Mouse (Mus musculus): ENCODE data around the gene Nr2f1. TPM values are rescaled to one million over a fixed set of nuclear protein-coding genes. Genes with fewer than 3 reads are reported as not detected.

The Nr2f1 gene
- polyA plus RNA-seq, 1 experiment from 2014 or later = 6.5 TPM

- H3K9ac ChIP-seq (ENCODE audit: low read depth, low read length) = no peak overlapping the region
- 0 out of 2 replicates have a peak, but pooled peaks have one; percentile 34 for ATAC-seq (replicated peaks; ENCODE audit: low FRiP score)
Observed at GRCm38 (mm10) chr13:78210029-78210747, 10.6 kb upstream of the Nr2f1 start.

GRCm38 (mm10) chr13:78209611-78210028 is 10.1 kb upstream of the Nr2f1 start:
- Histone ChIP-seq H3K4me1 (replicated peaks; ENCODE audit: control insufficient read depth, insufficient read depth, low read length) (no peaks in the 10 kb centered on the region), H3K27ac (ENCODE audit: low read depth, low read length) (no peak overlapping the region), H3K9me3 (ENCODE audit: control insufficient read depth, low read length) (no peaks in the 10 kb centered on the region), H3K9ac (ENCODE audit: low read depth, low read length) (no peak overlapping the region), H3K36me3 (ENCODE audit: control insufficient read depth, insufficient read depth, low read length) (no peaks in the 10 kb centered on the region), H3K27me3 (replicated peaks; ENCODE audit: control insufficient read depth, insufficient read depth, low read length) (peaks cover 81% of the 10 kb centered on the region), H3K4me2 (peak overlapping the region; percentile 59), H3K4me3 (ENCODE audit: low read depth, low read length) (peak overlapping the region; percentile 33)
- ATAC-seq (replicated peaks; ENCODE audit: low FRiP score) (no peak), DNase-seq (ENCODE audit: low spot score) (no peak)
- WGBS = 2% methylated on average over 12 of the region's 12 CpGs

More at GRCm38 (mm10) chr13:78210029-78210747, 10.6 kb upstream of the Nr2f1 start:
- Histone ChIP-seq H3K4me2 (peak overlapping the region; percentile 59), H3K4me3 (ENCODE audit: low read depth, low read length) (peak overlapping the region; percentile 33), H3K9me3 (ENCODE audit: control insufficient read depth, low read length) (no peaks in the 10 kb centered on the region), H3K27me3 (replicated peaks; ENCODE audit: control insufficient read depth, insufficient read depth, low read length) (peaks cover 79% of the 10 kb centered on the region), H3K4me1 (replicated peaks; ENCODE audit: control insufficient read depth, insufficient read depth, low read length) (no peaks in the 10 kb centered on the region), H3K36me3 (ENCODE audit: control insufficient read depth, insufficient read depth, low read length) (no peaks in the 10 kb centered on the region), H3K27ac (ENCODE audit: low read depth, low read length) (no peak overlapping the region)
- no peak for DNase-seq (ENCODE audit: low spot score)
- WGBS = 2% methylated on average over 38 of the region's 38 CpGs

- no peaks in the 10 kb centered on the region for H3K36me3 ChIP-seq (ENCODE audit: control insufficient read depth, insufficient read depth, low read length)
- H3K9ac ChIP-seq (ENCODE audit: low read depth, low read length) = no peak overlapping the region
- no peaks in the 10 kb centered on the region for H3K4me1 ChIP-seq (replicated peaks; ENCODE audit: control insufficient read depth, insufficient read depth, low read length)
- no peak overlapping the region for H3K27ac ChIP-seq (ENCODE audit: low read depth, low read length)
- no peaks in the 10 kb centered on the region for H3K9me3 ChIP-seq (ENCODE audit: control insufficient read depth, low read length)
- no peak for DNase-seq (ENCODE audit: low spot score)
- H3K4me3 ChIP-seq (ENCODE audit: low read depth, low read length) = no peak overlapping the region
- no peak for ATAC-seq (replicated peaks; ENCODE audit: low FRiP score)
- no peak overlapping the region for H3K4me2 ChIP-seq
- 10% methylated on average over 14 of the region's 14 CpGs for WGBS
- peaks cover 89% of the 10 kb centered on the region for H3K27me3 ChIP-seq (replicated peaks; ENCODE audit: control insufficient read depth, insufficient read depth, low read length)
Observed at GRCm38 (mm10) chr13:78208689-78209410, 9.3 kb upstream of the Nr2f1 start.

GRCm38 (mm10) chr13:78207796-78208645 is 8.5 kb upstream of the Nr2f1 start:
- H3K9me3 ChIP-seq (ENCODE audit: control insufficient read depth, low read length) = no peaks in the 10 kb centered on the region
- no peaks in the 10 kb centered on the region for H3K4me1 ChIP-seq (replicated peaks; ENCODE audit: control insufficient read depth, insufficient read depth, low read length)
- peaks cover 89% of the 10 kb centered on the region for H3K27me3 ChIP-seq (replicated peaks; ENCODE audit: control insufficient read depth, insufficient read depth, low read length)
- H3K36me3 ChIP-seq (ENCODE audit: control insufficient read depth, insufficient read depth, low read length) = no peaks in the 10 kb centered on the region
- no peak overlapping the region for H3K4me3 ChIP-seq (ENCODE audit: low read depth, low read length)
- H3K9ac ChIP-seq (ENCODE audit: low read depth, low read length) = no peak overlapping the region
- ATAC-seq (replicated peaks; ENCODE audit: low FRiP score) (no peak), DNase-seq (ENCODE audit: low spot score) (no peak)
- H3K27ac ChIP-seq (ENCODE audit: low read depth, low read length) = no peak overlapping the region
- 12% methylated on average over 12 of the region's 12 CpGs for WGBS
- H3K4me2 ChIP-seq = no peak overlapping the region

DNA sequence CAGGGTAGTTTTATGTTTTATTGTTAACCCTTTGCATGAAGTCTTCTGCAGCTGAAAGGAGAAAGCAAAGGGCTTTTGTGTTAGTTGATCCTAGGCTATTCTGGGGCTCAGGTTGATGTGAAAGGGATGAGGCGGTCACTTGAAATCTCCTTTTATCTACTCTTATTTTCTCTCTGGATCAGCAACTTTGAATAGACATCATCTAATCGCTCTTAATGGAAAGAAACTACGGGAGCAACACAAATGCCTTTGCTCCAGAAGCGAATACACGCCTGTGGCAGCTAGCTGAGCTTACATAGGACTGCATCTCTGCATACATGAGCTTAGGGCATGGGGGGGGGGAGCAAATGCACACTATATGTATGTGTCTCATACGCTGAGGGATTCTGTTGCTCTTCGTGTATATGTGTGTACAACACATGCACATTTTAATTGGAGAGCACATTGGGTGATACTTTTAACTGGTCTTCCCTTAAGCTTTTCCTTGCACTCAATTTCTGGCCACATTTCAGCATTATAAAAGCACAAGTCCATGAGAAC is 7.4 kb upstream of the Nr2f1 start:
- H3K27me3 ChIP-seq (replicated peaks; ENCODE audit: control insufficient read depth, insufficient read depth, low read length) = peaks cover 89% of the 10 kb centered on the region
- DNase-seq (ENCODE audit: low spot score) = no peak
- H3K9ac ChIP-seq (ENCODE audit: low read depth, low read length) = no peak overlapping the region
- no peaks in the 10 kb centered on the region for H3K36me3 ChIP-seq (ENCODE audit: control insufficient read depth, insufficient read depth, low read length)
- no peak for ATAC-seq (replicated peaks; ENCODE audit: low FRiP score)
- no peak overlapping the region for H3K4me3 ChIP-seq (ENCODE audit: low read depth, low read length)
- 37% methylated on average over 7 of the region's 7 CpGs for whole genome bisulfite sequencing
- no peak overlapping the region for H3K27ac ChIP-seq (ENCODE audit: low read depth, low read length)
- H3K4me2 ChIP-seq = no peak overlapping the region
- no peaks in the 10 kb centered on the region for H3K9me3 ChIP-seq (ENCODE audit: control insufficient read depth, low read length)
- no peaks in the 10 kb centered on the region for H3K4me1 ChIP-seq (replicated peaks; ENCODE audit: control insufficient read depth, insufficient read depth, low read length)

DNA sequence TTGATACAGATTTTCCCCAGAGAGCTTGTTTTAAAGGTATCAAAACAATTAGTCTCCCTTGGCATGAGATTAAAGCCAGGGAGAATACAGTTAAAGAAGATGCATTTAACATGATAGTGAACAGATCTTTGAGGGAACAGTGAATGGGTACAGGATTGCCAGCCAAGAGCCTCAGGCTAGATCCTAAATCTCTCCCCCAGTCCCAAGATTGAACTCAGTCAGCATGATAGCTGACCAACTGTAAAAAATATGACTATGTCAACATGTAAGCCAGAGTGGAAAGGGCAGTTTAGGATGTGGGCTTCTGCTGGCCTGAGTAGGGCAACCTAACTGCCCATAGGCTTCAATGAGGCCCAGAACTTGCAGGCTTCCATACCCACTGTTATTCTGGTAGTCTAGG is 5.9 kb upstream of the Nr2f1 start:
- ATAC-seq (replicated peaks; ENCODE audit: low FRiP score) = no peak
- H3K36me3 ChIP-seq (ENCODE audit: control insufficient read depth, insufficient read depth, low read length) = no peaks in the 10 kb centered on the region

GRCm38 (mm10) chr13:78203348-78204061 is 3.9 kb upstream of the Nr2f1 start:
- Histone ChIP-seq H3K36me3 (ENCODE audit: control insufficient read depth, insufficient read depth, low read length) (no peaks in the 10 kb centered on the region), H3K27me3 (replicated peaks; ENCODE audit: control insufficient read depth, insufficient read depth, low read length) (peaks cover 83% of the 10 kb centered on the region), H3K4me1 (replicated peaks; ENCODE audit: control insufficient read depth, insufficient read depth, low read length) (no peaks in the 10 kb centered on the region), H3K9ac (ENCODE audit: low read depth, low read length) (peak overlapping the region; percentile 50), H3K4me3 (ENCODE audit: low read depth, low read length) (peak overlapping the region; percentile 51), H3K27ac (ENCODE audit: low read depth, low read length) (peak overlapping the region; percentile 55), H3K9me3 (ENCODE audit: control insufficient read depth, low read length) (no peaks in the 10 kb centered on the region), H3K4me2 (peak overlapping the region; percentile 65)
- DNase-seq (ENCODE audit: low spot score) = no peak
- ATAC-seq (replicated peaks; ENCODE audit: low FRiP score) = peak; percentile 9; the same call in 1 of the 2 replicates
- 2% methylated on average over 37 of the region's 37 CpGs for WGBS

More for the DNA sequence above, 5.9 kb upstream of the Nr2f1 start:
- no peak overlapping the region for H3K4me2 ChIP-seq
- no peaks in the 10 kb centered on the region for H3K9me3 ChIP-seq (ENCODE audit: control insufficient read depth, low read length)
- H3K4me3 ChIP-seq (ENCODE audit: low read depth, low read length) = no peak overlapping the region
- H3K27ac ChIP-seq (ENCODE audit: low read depth, low read length) = no peak overlapping the region
- no peaks in the 10 kb centered on the region for H3K4me1 ChIP-seq (replicated peaks; ENCODE audit: control insufficient read depth, insufficient read depth, low read length)
- peaks cover 85% of the 10 kb centered on the region for H3K27me3 ChIP-seq (replicated peaks; ENCODE audit: control insufficient read depth, insufficient read depth, low read length)
- DNase-seq (ENCODE audit: low spot score) = no peak
- no peak overlapping the region for H3K9ac ChIP-seq (ENCODE audit: low read depth, low read length)

Data from liver, embryonic 11.5 days (tissue).